Mouse (Mus musculus) cerebellum, postnatal 14 days (tissue): ENCODE measurements around the gene Srl.
"Not testable (repeated sequence)": the region's sequence is repeated elsewhere in the genome, so short reads cannot be mapped to it uniquely, and the experiment has no call there.

Experiments used
- DNase-seq, 2 experiments: peaks; one replicate each; pipeline ENCODE4 v3.0.0; 2021; ENCODE audit warnings: mixed read lengths in 2 of 2

Srl gene

GRCm38 (mm10) chr16:4517906-4518305 is 23.7 kb downstream of the Srl start:
- no peak for DNase-seq

- no peak for DNase-seq
Measured at GRCm38 (mm10) chr16:4514383-4514782, 27.2 kb downstream of the Srl start.

DNA sequence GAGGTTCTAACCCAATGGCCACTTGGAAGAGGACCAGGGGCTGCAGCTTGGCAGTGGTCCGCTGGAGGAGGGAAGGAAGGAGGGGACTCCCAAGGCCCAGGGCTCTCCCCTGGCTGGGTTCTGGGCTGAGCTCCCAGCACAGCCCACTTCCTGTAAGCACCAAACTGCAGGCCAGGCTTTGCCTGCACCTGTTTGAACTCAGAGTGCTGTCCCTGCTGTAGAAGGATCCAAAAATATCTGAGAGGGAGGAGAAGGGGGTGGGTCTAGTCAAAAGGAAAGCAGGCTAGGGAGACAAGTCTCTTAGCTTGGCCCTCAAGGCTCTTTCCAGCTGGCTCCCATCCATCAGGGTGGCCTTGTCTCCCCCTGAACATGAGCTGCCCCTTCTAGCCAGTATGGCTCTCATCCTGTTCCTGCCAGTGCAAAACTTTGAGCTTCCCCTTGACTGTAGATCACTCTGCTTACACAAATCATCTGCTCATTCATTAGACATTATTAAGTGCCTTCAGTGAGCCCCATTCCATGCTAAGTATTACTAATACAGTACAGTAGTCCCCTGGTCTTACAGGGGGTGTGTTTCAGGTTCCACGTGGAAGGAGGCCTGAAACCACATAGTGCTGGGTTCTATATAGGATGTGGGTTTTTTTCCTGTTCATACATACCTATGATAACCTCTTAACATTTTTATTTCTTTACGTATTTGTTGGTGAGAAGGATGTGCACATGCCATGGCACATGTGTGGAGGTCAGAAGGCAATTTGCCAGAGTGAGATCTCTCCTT is 28.8 kb downstream of the Srl start:
- peak; percentile 38 to 59 for DNase-seq

- DNase-seq: no peak
Measured at GRCm38 (mm10) chr16:4511371-4511770, 30.2 kb downstream of the Srl start.

DNA sequence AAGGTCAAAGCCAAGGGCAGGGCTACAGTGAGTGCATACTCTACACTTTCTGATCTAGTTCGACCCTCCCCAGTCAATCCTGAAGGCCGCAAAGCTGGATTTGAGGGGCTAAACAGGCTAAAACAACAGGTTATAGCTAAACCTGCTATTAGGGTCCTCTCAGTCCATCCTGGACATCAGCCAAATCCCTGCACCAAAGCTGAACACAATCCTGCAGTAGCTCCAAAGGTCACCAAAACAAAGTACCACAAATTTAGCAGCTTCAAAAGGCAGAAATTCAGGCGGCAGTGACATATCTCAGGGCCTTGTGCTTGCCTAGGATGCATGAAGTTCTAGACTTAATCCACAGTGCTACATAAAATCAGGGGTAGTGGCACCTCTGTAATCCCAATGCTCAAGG is 35.4 kb downstream of the Srl start:
- DNase-seq: no peak

DNA sequence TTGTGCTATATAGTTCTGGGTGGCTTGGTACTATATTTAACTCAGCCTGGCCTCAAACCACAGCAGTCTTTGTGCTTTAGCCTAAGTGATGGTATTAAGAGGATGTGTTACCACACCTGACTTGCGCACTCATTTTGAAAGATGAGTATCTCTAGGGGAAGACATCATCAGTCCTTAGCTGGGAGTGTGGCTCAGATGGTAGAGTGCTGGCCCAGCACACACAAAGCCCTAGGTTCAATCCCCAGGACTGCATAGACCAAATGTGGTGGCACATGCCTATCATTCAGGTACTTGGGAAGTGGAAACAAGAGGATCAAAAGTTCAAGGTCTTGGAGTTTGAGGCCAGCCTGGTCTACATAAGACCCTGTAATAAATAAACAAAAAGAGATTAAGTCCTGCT is 38.1 kb downstream of the Srl start:
- no peak for DNase-seq

DNA sequence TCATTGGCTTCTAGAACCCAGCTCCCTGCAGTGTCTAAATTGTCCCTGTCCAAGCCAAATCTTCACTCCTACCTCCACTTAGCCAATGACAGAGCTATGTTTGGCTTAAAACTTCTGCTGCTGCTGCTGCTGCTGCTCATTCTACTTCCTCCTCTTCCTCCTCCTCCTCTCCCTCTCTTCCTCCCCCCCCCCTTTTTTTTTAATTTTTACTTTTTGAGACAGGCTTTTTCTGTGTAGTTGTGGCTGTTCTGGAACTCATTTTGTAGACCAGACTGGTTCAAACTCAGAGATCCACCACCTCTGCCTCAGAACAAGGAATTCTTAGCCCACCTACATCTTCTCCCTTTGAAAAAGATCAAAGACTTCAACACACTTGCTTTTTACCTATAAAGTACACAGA is 39.0 kb downstream of the Srl start:
- no peak for DNase-seq

GRCm38 (mm10) chr16:4501703-4502102 is 39.9 kb downstream of the Srl start:
- no peak for DNase-seq

DNA sequence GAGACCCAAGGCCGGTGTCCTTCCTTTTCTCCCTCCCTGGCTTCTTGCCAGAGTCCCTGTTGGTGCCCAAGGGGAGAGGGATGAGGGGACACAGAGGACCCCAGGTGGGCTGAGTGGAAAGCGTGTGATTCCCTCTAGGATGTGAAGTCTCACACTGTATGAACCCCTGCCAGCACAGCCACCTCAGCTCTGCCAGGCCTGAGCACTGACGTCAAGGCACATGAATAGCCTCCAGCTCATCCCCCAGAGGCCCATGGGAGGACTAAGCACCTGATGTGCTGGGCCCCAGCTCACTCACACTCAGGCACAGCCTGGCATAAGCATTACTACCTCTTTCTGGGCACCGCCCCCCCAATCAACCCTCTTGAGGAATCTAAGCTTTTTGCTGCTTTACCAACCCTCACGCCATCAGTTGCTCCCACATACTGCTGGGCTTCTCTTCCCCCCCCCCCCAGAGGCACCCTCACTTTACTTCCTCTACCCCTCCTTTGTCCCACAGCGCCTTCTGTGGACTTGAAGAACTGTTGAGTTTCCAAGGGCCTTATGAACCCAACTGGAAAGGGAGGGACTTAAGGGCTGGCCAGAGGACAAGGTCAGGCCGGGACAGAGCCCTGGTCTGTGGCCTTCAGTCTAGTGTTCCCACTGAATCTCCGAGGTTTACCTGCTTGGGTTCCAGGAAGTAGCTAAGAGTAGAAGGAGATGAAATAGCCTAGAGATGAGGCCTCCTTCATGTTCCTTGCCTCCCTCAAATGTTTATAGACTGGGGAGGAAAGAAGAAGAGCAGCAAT is 40.8 kb downstream of the Srl start:
- DNase-seq: no peak

DNA sequence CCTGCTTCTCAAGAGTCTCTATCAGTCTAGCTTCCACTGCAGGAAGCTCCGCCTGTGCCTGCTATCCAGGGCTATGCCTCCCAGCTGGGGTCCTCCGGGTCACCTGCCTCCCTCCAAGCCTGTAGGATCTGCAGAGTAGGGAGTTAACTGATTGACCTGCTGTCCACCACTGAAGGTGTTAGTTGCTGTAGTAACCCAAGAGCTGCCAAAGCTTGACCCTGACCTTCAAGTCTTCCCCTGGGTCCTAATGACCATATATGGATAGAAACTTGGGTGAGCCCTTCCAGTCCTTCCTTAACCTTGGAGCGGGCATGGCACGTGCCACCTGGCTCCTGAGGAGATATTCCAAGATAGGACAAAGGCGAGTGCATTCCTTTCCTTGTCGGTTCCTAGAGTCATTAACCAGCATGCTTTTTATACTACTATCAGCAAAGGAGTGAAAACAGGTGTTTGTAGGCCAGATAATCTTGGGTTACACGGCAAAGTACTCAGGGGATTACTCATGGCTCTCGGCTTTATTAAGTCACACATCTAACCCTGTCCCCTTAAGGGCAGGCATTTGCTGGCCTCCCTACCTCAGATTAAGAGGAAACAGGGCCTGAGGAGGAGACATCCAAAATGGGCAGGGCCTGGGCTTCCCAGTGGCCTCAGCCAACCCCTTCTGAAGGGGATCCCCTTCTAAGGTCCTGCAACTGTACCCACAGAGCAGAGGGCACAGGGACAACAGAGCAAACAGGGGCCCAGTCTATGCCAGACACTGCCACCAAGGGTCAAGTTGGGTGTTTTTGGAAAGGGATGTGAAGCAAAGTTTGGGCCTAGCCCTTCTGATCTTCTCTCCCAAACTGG is 43.6 kb downstream of the Srl start:
- no peak for DNase-seq

DNA sequence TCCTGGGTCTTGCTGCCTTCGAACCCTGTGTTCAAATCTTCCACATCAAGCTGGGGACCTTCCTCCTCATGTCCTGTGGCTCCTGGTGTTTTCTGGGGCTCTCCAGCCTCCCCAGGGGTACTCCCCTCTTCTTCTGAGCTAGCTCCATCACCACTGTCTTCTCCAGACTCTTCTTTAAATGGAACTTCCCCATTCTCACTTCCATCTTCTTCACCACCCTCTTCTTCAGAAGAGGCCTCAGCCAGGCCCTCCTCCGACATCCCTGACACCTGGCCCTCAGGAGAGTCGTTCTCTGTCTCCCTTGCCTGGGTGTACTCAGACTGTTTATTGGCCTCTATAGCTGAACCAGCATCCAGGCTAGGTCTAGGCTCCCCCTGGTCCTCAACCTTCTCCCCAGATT is 45.1 kb downstream of the Srl start:
- DNase-seq: no peak

DNA sequence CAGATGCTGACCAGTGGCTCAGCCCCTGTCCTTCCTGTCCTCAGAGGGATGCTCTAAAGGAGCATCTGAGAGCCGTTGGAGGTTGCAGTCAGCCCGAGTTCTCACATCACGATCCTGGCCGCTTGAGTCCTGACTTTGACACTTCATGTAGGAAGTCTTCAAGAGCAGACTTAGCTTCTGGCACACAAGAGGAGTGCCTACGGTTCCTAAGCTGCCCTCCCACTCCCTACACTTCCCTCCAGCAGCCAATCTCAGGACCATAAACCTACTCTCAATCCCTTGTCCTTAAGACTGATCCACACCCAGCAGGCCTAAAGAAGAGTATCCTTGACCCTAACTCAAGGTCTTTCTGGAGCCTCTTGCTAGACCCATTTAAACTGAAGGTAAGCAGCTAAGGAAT is 45.8 kb downstream of the Srl start:
- peak; percentile 23 to 36 for DNase-seq

DNA sequence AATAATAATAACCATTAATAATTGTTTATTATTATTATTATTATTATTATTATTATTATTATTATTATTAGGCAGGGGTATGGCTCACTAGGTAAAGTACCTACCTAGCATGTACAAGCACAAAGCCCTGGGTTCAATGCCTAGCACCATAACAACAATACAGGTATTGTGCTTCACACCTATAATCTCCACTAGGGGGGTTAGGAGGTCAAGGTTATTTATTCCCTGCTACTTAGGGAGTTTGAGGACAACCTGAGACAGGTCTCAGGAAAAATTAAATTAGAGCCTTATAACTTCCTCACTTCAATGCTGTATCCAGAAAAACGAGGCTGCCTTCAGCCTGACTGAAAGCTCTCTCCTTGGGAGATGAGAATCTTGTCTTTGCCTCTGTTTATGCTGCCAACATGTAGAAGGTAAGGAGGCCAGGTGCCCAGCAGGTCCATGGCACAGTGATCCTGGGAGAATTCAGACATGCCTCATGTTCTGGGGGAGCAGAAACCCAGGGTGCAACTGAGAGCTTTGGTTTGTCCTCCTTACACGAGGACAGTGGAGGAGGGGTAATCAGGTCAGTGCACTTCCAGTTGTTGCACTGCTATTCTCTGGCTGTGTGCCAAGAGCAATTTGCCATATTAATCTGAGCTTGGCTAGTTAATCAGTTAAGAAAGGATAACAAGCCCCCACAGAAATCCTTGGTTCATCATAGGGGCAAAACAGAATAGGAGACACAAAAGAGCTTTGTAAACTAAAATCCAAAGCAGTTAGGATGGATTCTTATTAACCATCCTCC is 48.6 kb downstream of the Srl start:
- DNase-seq: peak in 1 of 2 experiments; percentile 10

DNA sequence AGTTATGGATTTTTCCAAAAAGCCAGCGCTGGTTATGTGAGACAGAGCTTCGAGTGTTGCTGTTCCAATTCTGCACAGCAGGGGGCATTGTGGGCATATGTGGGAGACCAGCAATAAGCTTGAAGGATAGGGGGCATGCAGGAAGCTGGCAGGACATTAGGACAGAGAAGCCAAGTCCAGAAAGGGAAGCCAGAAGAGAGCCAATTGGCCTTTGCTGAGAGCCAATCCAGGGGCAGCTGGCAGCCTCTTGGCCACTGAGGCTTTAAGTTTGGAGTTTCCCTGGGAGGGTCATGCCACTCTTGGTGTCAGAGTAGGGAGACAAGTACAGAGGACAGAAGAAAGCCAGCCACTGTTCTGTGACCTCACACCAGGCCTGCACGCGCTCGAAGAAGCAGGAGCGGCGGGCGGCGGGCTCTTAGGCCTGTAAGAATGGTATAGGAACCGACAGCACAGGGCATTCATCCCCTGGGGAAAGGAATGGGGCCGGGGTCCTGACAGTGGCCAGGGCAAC is 52.4 kb downstream of the Srl start:
- peak; percentile 97 to 99 for DNase-seq

DNA sequence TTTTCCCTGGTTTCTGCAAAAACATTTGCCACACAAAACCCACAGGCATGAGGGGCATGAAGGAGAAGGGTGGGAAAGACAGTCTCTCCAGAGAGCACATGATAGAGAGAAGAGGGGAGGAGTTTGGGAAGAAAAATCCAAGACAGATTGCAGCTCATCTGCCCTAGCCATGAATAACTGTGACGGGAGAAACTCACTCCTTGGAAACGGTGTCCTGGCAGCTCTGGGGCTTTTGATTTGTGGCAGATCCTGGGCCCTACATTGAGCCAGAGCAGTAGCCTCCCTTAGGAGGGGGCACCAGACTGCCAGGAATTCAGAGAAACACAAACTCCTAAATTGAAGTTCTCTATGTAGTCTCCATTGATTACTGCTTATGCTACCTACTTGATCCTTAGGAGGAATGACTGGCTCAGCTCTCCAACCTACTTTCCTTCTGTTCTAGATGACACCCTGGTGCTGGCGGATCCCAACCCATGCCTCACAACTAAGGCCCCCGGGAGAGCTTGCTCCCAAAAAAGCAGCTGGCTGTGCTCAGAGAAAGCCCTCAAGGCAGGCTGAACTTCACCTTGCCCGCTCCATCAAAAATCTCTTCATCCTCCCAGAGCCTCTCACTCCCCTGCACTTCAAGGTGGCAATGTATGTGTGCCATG is 60.9 kb downstream of the Srl start:
- peak; percentile 16 to 28 for DNase-seq

DNA sequence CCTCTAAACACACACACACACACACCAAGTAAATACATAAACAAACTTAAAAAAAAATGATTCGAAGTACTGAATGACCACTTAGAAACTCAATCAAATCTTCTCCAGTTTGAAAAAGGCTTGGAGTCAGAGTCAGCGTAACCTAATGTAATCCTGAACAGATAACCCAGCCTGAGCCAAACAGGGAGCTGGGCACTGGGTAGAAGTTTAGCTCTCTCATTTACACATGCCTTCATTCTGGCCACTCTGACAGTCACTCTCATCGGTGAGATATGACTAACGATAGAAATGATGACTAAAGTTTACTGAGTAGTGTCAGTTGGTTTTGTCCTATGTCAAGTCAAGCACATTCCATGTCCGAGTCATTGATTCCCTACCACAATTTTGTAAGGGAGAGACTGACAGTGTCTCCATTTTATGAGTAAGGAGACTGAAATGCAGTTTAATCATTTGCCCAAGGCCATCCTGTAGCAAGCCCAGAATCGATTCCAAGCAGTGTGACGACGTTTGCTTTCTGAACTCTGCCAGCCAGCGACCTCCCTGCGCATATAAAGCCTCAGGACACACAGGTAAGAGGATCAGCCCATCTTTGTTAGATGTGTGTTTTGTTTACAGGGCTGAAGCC is 63.9 kb downstream of the Srl start:
- no peak for DNase-seq

DNA sequence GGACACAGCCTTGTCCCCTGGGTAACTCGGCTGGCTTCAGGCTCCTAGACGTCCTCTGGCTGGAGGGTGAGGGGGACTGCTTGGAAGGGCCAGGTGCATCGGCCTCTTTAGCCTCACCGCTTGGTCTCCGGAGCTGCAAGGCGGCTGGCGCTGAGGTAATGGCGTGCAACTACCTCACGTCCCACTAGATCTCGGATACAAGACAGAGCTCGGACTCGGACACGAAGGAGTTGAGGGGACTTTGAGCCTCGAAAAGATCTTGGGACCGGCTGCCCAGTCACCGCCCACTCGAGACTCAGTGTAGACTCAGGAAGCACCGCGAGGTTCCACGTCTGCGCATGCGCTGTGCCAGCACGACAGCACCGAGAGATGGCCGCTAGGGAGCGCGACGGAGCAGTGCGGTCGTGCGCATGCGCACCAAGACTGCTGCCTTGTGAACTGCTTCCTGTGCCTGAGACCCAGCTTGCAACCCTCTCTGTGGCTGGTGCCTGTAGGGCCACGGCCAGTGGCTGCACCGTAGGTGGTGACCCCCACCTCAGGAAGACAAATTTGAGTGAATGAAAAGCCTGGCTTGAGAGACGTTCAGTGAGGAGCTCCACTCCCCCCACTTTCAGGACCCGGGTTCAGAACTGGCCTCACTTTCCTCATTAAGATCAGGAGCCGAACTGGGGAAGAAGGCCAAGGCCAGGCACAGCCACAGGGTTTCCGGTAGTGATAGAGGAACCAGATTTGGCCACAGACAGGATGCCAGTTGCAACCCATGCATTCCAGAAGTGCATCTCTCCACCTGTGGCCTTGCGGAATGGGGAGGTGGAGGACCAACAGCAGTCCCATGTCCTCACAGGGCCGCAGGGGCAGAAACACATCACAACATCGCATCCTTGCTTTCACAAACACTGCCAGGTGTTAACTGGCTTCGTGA is 66.5 kb downstream of the Srl start:
- DNase-seq: peak; percentile 97 to 98

DNA sequence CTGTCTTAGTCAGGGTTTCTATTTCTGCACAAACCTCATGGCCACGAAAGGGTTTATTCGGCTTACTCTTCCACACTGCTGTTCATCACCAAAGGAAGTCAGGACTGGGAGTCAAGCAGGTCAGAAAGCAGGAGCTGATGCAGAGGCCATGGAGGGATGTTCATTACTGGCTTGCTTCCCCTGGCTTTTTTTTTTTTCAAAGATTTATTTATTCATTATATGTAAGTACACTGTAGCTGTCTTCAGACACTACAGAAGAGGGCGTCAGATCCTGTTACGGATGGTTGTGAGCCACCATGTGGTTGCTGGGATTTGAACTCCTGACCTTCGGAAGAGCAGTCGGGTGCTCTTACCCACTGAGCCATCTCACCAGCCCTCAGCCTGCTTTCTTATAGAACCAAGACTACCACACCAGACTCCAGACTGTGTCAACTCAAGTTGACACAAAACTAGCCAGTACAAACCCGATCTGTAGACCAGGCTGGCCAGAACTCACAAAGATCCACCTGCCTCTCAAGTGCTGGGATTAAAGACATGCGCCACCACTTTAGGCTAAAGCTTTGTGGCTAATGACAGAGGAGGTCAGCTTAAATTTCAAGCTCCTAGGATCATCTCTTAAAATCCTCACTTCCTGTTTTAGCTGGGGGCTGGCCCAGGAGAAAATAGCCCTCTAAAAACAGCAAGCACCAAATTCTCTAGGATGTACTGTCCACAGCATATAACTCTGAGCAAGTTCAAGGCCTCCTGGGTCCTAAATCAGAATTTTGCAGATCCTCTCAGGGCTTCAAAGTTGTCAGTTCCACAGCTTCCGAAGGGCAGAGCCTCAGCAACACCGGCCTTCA is 67.4 kb downstream of the Srl start:
- not testable (repeated sequence) for DNase-seq

DNA sequence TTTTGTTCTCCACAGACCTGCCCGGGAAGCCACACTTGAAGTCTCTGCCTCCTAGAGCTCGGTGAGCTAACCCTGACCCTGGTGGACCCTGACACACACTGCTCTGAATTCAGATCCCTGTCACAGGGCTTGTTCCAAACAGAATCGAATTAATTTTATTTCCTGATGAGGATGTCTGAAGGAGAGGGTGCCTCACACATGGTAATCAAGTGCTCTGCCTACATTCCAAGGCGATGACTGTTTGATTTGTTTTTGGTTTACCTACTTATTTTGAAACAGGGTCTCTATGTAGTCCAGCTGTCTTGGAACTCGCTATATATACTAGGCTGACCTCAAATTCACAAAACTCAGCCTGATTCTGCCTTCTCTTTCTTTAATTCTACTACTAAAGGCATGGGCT is 68.4 kb downstream of the Srl start:
- DNase-seq: no peak
